Mouse (Mus musculus): ENCODE measurements around the gene Gm49711. TPM values are rescaled to one million over a fixed set of nuclear protein-coding genes. Genes with fewer than 3 reads are reported as not detected.

The Gm49711 gene
- total RNA-seq, 2 experiments from 2014 or later, result not detected

- ATAC-seq (replicated peaks; ENCODE audit: low FRiP score, poor library complexity, severe bottlenecking), result no peak
Measured at GRCm38 (mm10) chr16:92115611-92116421, 57.7 kb downstream of the Gm49711 start.

- no peak for ATAC-seq (replicated peaks; ENCODE audit: low FRiP score, poor library complexity, severe bottlenecking)
Measured at GRCm38 (mm10) chr16:92117337-92118209, 59.5 kb downstream of the Gm49711 start.

GRCm38 (mm10) chr16:92119013-92119515 lies 60.9 kb downstream of the Gm49711 start:
- ATAC-seq (replicated peaks; ENCODE audit: low FRiP score, poor library complexity, severe bottlenecking), result no peak

- no peak for ATAC-seq (replicated peaks; ENCODE audit: low FRiP score, poor library complexity, severe bottlenecking)
Measured at GRCm38 (mm10) chr16:92120899-92121531, 62.9 kb downstream of the Gm49711 start.

GRCm38 (mm10) chr16:92127226-92127625 lies 69.1 kb downstream of the Gm49711 start:
- no peak for ATAC-seq (replicated peaks; ENCODE audit: low FRiP score, poor library complexity, severe bottlenecking)

GRCm38 (mm10) chr16:92127666-92128065 lies 69.5 kb downstream of the Gm49711 start:
- no peak for ATAC-seq (replicated peaks; ENCODE audit: low FRiP score, poor library complexity, severe bottlenecking)

GRCm38 (mm10) chr16:92129843-92130242 lies 71.7 kb downstream of the Gm49711 start:
- no peak for ATAC-seq (replicated peaks; ENCODE audit: low FRiP score, poor library complexity, severe bottlenecking)

- ATAC-seq (replicated peaks; ENCODE audit: low FRiP score, poor library complexity, severe bottlenecking), result no peak
Measured at GRCm38 (mm10) chr16:92132511-92132910, 74.4 kb downstream of the Gm49711 start.

GRCm38 (mm10) chr16:92134148-92134764 lies 76.1 kb downstream of the Gm49711 start:
- ATAC-seq (replicated peaks; ENCODE audit: low FRiP score, poor library complexity, severe bottlenecking), result no peak

- ATAC-seq (replicated peaks; ENCODE audit: low FRiP score, poor library complexity, severe bottlenecking), result no peak
Measured at GRCm38 (mm10) chr16:92136275-92136674, 78.2 kb downstream of the Gm49711 start.

GRCm38 (mm10) chr16:92139386-92140261 lies 81.5 kb downstream of the Gm49711 start:
- no peak for ATAC-seq (replicated peaks; ENCODE audit: low FRiP score, poor library complexity, severe bottlenecking)

- ATAC-seq (replicated peaks; ENCODE audit: low FRiP score, poor library complexity, severe bottlenecking), result no peak
Measured at GRCm38 (mm10) chr16:92140328-92140727, 82.2 kb downstream of the Gm49711 start.

GRCm38 (mm10) chr16:92141021-92141420 lies 82.9 kb downstream of the Gm49711 start:
- ATAC-seq (replicated peaks; ENCODE audit: low FRiP score, poor library complexity, severe bottlenecking), result no peak

GRCm38 (mm10) chr16:92142426-92143012 lies 84.4 kb downstream of the Gm49711 start:
- no peak for ATAC-seq (replicated peaks; ENCODE audit: low FRiP score, poor library complexity, severe bottlenecking)

GRCm38 (mm10) chr16:92147631-92148366 lies 89.7 kb downstream of the Gm49711 start:
- ATAC-seq (replicated peaks; ENCODE audit: low FRiP score, poor library complexity, severe bottlenecking), result no peak

GRCm38 (mm10) chr16:92148367-92148728 lies 90.2 kb downstream of the Gm49711 start:
- ATAC-seq (replicated peaks; ENCODE audit: low FRiP score, poor library complexity, severe bottlenecking), result no peak

- no peak for ATAC-seq (replicated peaks; ENCODE audit: low FRiP score, poor library complexity, severe bottlenecking)
Measured at GRCm38 (mm10) chr16:92150975-92151374, 92.9 kb downstream of the Gm49711 start.

GRCm38 (mm10) chr16:92158021-92158455 lies 99.9 kb downstream of the Gm49711 start:
- ATAC-seq (replicated peaks; ENCODE audit: low FRiP score, poor library complexity, severe bottlenecking), result no peak

Measured in erythroblast, adult 5-6 weeks (primary cell).